Comparison of ENCODE assay signal across 7 mouse cellular contexts in genomic region chr2:35545125-35545590, GRCm38 (mm10). TPM values are rescaled to one million over a fixed set of nuclear protein-coding genes. Genes with fewer than 3 reads are reported as not detected.
A peak's percentile ranks its signal among the peaks of the same experiment; 100 is the strongest.
DNase-seq lines count a peak whose midpoint lies in the region; ATAC-seq and TF ChIP-seq lines count a peak whose summit lies in the region.

No protein-coding gene starts in this region.

- no peak for TF ChIP-seq CTCF in midbrain, postnatal 0 days (IDR thresholded peaks at IDR 0.05)

- H3K27me3 ChIP-seq in neural tube, embryonic 11.5 days (ENCODE audit: control insufficient read depth, insufficient read depth, low read length): no peaks in the 10 kb centered on the region
- 0 out of 2 replicates have a peak, but pooled peaks cover 3% of the 10 kb centered on the region for H3K27me3 ChIP-seq in embryonic facial prominence, embryonic 15.5 days
- no peaks in the 10 kb centered on the region for H3K27me3 ChIP-seq in intestine, embryonic 14.5 days (replicated peaks; ENCODE audit: control insufficient read depth, insufficient read depth, low read length)
- H3K27me3 ChIP-seq in midbrain, postnatal 0 days (ENCODE audit: insufficient read depth, low read length): no peaks in the 10 kb centered on the region

- H3K9ac ChIP-seq in neural tube, embryonic 11.5 days (ENCODE audit: low read length): no peak overlapping the region
- 0 out of 2 replicates have a peak overlapping the region, but pooled peaks have one; percentile 6 for H3K9ac ChIP-seq in embryonic facial prominence, embryonic 15.5 days
- H3K9ac ChIP-seq in intestine, embryonic 14.5 days (ENCODE audit: low read length): 0 out of 2 replicates have a peak overlapping the region, but pooled peaks have one; percentile 35
- 0 out of 2 replicates have a peak overlapping the region, but pooled peaks have one; percentile 19 for H3K9ac ChIP-seq in midbrain, postnatal 0 days (replicated peaks; ENCODE audit: low read length, poor library complexity, severe bottlenecking)

- H3K9me3 ChIP-seq in neural tube, embryonic 11.5 days (ENCODE audit: control insufficient read depth, low read length): no peaks in the 10 kb centered on the region
- no peaks in the 10 kb centered on the region for H3K9me3 ChIP-seq in embryonic facial prominence, embryonic 15.5 days (replicated peaks)
- no peaks in the 10 kb centered on the region for H3K9me3 ChIP-seq in intestine, embryonic 14.5 days (ENCODE audit: control insufficient read depth, low read length)
- H3K9me3 ChIP-seq in midbrain, postnatal 0 days (ENCODE audit: low read length): no peaks in the 10 kb centered on the region

- no peak for DNase-seq in neural tube, embryonic 11.5 days (ENCODE audit: low spot score)
- no peak for DNase-seq in neural tube, embryonic 10.5 days (ENCODE audit: extremely low spot score, low spot score)
- no peak for DNase-seq in intestine, embryonic 14.5 days (ENCODE audit: low spot score)
- peak; percentile 63 for DNase-seq in midbrain, postnatal 0 days (ENCODE audit: low spot score)
- DNase-seq in c-Kit-positive CD71-positive TER-119-positive erythroid progenitor cells, embryonic 14.5 days (ENCODE audit: low spot score): no peak
- DNase-seq in gastrocnemius, postnatal 25 days: no peak

- peak; percentile 24 for ATAC-seq in neural tube, embryonic 11.5 days (ENCODE audit: insufficient read depth, low FRiP score, low TSS enrichment)
- ATAC-seq in embryonic facial prominence, embryonic 15.5 days (ENCODE audit: insufficient number of reproducible peaks, low FRiP score, low TSS enrichment, low read depth): peak; percentile 68
- ATAC-seq in intestine, embryonic 14.5 days (replicated peaks; ENCODE audit: low FRiP score, low TSS enrichment, low read depth): peak; percentile 60
- peak; percentile 50 for ATAC-seq in midbrain, postnatal 0 days (ENCODE audit: low FRiP score)

- no peak overlapping the region for H3K27ac ChIP-seq in neural tube, embryonic 11.5 days (ENCODE audit: low read depth, low read length)
- peak overlapping the region; percentile 73 for H3K27ac ChIP-seq in embryonic facial prominence, embryonic 15.5 days (replicated peaks)
- peak overlapping the region; percentile 65 for H3K27ac ChIP-seq in intestine, embryonic 14.5 days (ENCODE audit: low read depth)
- no peak overlapping the region for H3K27ac ChIP-seq in midbrain, postnatal 0 days (ENCODE audit: low read depth, low read length)

- H3K4me3 ChIP-seq in neural tube, embryonic 11.5 days (ENCODE audit: low read depth, low read length): no peak overlapping the region
- H3K4me3 ChIP-seq in embryonic facial prominence, embryonic 15.5 days (replicated peaks): peak overlapping the region; percentile 23
- peak overlapping the region; percentile 13; the same call in 1 of the 2 replicates for H3K4me3 ChIP-seq in intestine, embryonic 14.5 days (ENCODE audit: low read depth, low read length)
- no peak overlapping the region for H3K4me3 ChIP-seq in midbrain, postnatal 0 days (ENCODE audit: low read depth, low read length)

- no peaks in the 10 kb centered on the region for H3K36me3 ChIP-seq in neural tube, embryonic 11.5 days (ENCODE audit: control insufficient read depth, insufficient read depth, low read length)
- H3K36me3 ChIP-seq in embryonic facial prominence, embryonic 15.5 days: no peaks in the 10 kb centered on the region
- H3K36me3 ChIP-seq in intestine, embryonic 14.5 days (ENCODE audit: control insufficient read depth, insufficient read depth, low read length): no peaks in the 10 kb centered on the region
- no peaks in the 10 kb centered on the region for H3K36me3 ChIP-seq in midbrain, postnatal 0 days (ENCODE audit: insufficient read depth, low read length)

- H3K4me1 ChIP-seq in neural tube, embryonic 11.5 days (ENCODE audit: control insufficient read depth, insufficient read depth, low read length): peaks cover 6% of the 10 kb centered on the region
- peaks cover 9% of the 10 kb centered on the region for H3K4me1 ChIP-seq in embryonic facial prominence, embryonic 15.5 days
- H3K4me1 ChIP-seq in intestine, embryonic 14.5 days (replicated peaks; ENCODE audit: control insufficient read depth, insufficient read depth, low read length): peaks cover 17% of the 10 kb centered on the region
- H3K4me1 ChIP-seq in midbrain, postnatal 0 days (ENCODE audit: insufficient read depth, low read length): peaks cover 7% of the 10 kb centered on the region; the same call in 1 of the 2 replicates

- peak overlapping the region; percentile 30 for H3K4me2 ChIP-seq in neural tube, embryonic 11.5 days (ENCODE audit: low read depth)
- peak overlapping the region; percentile 61 for H3K4me2 ChIP-seq in embryonic facial prominence, embryonic 15.5 days (replicated peaks)
- peak overlapping the region; percentile 63 for H3K4me2 ChIP-seq in intestine, embryonic 14.5 days (ENCODE audit: low read length)
- peak overlapping the region; percentile 45 for H3K4me2 ChIP-seq in midbrain, postnatal 0 days (ENCODE audit: low read depth, low read length, poor library complexity, severe bottlenecking)

- 39% methylated on average over 7 of the region's 7 CpGs for WGBS in neural tube, embryonic 11.5 days
- 8% methylated on average over 7 of the region's 7 CpGs for WGBS in embryonic facial prominence, embryonic 15.5 days
- 18% methylated on average over 7 of the region's 7 CpGs for WGBS in intestine, embryonic 14.5 days
- whole genome bisulfite sequencing in midbrain, postnatal 0 days: 19% methylated on average over 7 of the region's 7 CpGs

RNA-seq across cellular contexts. Expression of gene Dab2ip, which starts 12.9 kb away (rescaled TPM):
- 54.4 and 61.2 TPM in 2 replicates for polyA plus RNA-seq in neural tube, embryonic 11.5 days (2014; fragmentation: Nextera tagmentation; extraction: Ambion mirVana)
- polyA plus RNA-seq in embryonic facial prominence, embryonic 15.5 days (2015; fragmentation: Nextera tagmentation; extraction: Ambion mirVana): 67.9 and 72.0 TPM in 2 replicates
- 43.3 and 47.8 TPM in 2 replicates for polyA plus RNA-seq in intestine, embryonic 14.5 days (2014; fragmentation: Nextera tagmentation; extraction: Ambion mirVana)
- total RNA-seq in midbrain, postnatal 0 days (2014; rRNA removed): 161 and 175 TPM in 2 replicates
- 71.5 and 73.3 TPM in 2 replicates for polyA plus RNA-seq in midbrain, postnatal 0 days (2015; fragmentation: Nextera tagmentation; extraction: Ambion mirVana)
- 10 to 100 TPM; 40.1 to 40.7 TPM for total RNA-seq in gastrocnemius, postnatal 25 days (2021)

Comparison
In these comparisons a context has a peak if more than half of its experiments do, and no peak if none do; other contexts are left out.
1. H3K27ac ChIP-seq: peak in embryonic facial prominence, embryonic 15.5 days (single experiment) and intestine, embryonic 14.5 days (single experiment); none in neural tube, embryonic 11.5 days (single experiment) and midbrain, postnatal 0 days (single experiment).
2. H3K4me3 ChIP-seq: peak in embryonic facial prominence, embryonic 15.5 days (single experiment) and intestine, embryonic 14.5 days (single experiment); none in neural tube, embryonic 11.5 days (single experiment) and midbrain, postnatal 0 days (single experiment).
3. Peak in every context shown above with its lines, with median percentiles within 50 percentile points of each other: ATAC-seq and H3K4me2 ChIP-seq.